Mouse (Mus musculus) stomach, embryonic 15.5 days (tissue): ENCODE data around the gene Gm4969. TPM values are rescaled to one million over a fixed set of nuclear protein-coding genes. Genes with fewer than 3 reads are reported as not detected.
A peak's percentile ranks its signal among the peaks of the same experiment; 100 is the strongest.

Experiments used
- ATAC-seq: fragments of 200-750 bp; cut with Nextera tagmentation; 2 replicates; pipeline ENCODE4 v1.8.0; 2017; ENCODE audit warnings: low read depth, moderate number of reproducible peaks, moderate TSS enrichment; ENCODE audit not compliant: insufficient read depth, low FRiP score
- H3K27ac ChIP-seq: fragments of 300-500 bp; sonication (generic); 2 replicates; pipeline ENCODE4 v1.5.1; 2015; ENCODE audit warnings: mild to moderate bottlenecking, inconsistent platforms
- H3K27me3 ChIP-seq: fragments of 300-500 bp; sonication (generic); replicated peaks from 2 replicates; pipeline ENCODE4 v1.6.1; 2015; ENCODE audit warnings: inconsistent platforms
- H3K36me3 ChIP-seq: fragments of 300-500 bp; sonication (generic); 2 replicates; pipeline ENCODE4 v1.6.1; 2015; ENCODE audit warnings: inconsistent platforms
- H3K4me1 ChIP-seq: fragments of 300-500 bp; sonication (generic); 2 replicates; pipeline ENCODE4 v1.6.1; 2015; ENCODE audit warnings: inconsistent platforms
- H3K4me2 ChIP-seq: fragments of 300-500 bp; sonication (generic); 2 replicates; pipeline ENCODE4 v1.6.1; 2015; ENCODE audit warnings: mild to moderate bottlenecking, inconsistent platforms
- H3K4me3 ChIP-seq: fragments of 300-500 bp; sonication (generic); replicated peaks from 2 replicates; pipeline ENCODE4 v1.5.1; 2015; ENCODE audit warnings: inconsistent platforms
- H3K9ac ChIP-seq: fragments of 300-500 bp; sonication (generic); 2 replicates; pipeline ENCODE4 v1.6.1; 2015; ENCODE audit warnings: inconsistent platforms
- H3K9me3 ChIP-seq: fragments of 300-500 bp; sonication (generic); 2 replicates; pipeline ENCODE4 v1.6.1; 2016; ENCODE audit warnings: inconsistent platforms
- WGBS: fragments of 180-500 bp; shearing (Covaris S2); methylation state at CpG from one replicate; pipeline ENCODE4 v1.1.7; 2015; 5-methylcytosine and 5-hydroxymethylcytosine counted together
- polyA plus RNA-seq: library from polyadenylated mRNA; unstranded; fragments of >200 nt; fragmentation: Nextera tagmentation; extraction: Ambion mirVana; gene quantifications from 2 replicates; pipeline ENCODE4 v1.2.1, GENCODE M21; 2015

Gm4969 gene
- polyA plus RNA-seq, 1 experiment from 2014 or later, result 3.2 TPM

GRCm38 (mm10) chr7:19100290-19100689, 17.9 kb downstream of the Gm4969 start:
- H3K36me3 ChIP-seq, result no peaks in the 10 kb centered on the region
- WGBS, result 79% methylated on average over 1 of the region's 1 CpGs
- H3K4me2 ChIP-seq, result no peak overlapping the region
- no peaks in the 10 kb centered on the region for H3K9me3 ChIP-seq
- H3K4me3 ChIP-seq, result no peak overlapping the region
- no peak for ATAC-seq
- no peaks in the 10 kb centered on the region for H3K27me3 ChIP-seq
- H3K4me1 ChIP-seq, result peaks cover 18% of the 10 kb centered on the region
- no peak overlapping the region for H3K27ac ChIP-seq
- H3K9ac ChIP-seq, result no peak overlapping the region

- H3K9ac ChIP-seq, result no peak overlapping the region
- no peaks in the 10 kb centered on the region for H3K9me3 ChIP-seq
- 73% methylated on average over 7 of the region's 7 CpGs for WGBS
- no peaks in the 10 kb centered on the region for H3K36me3 ChIP-seq
- H3K4me2 ChIP-seq, result no peak overlapping the region
- H3K4me1 ChIP-seq, result peaks cover 18% of the 10 kb centered on the region
- ATAC-seq, result no peak
- H3K27me3 ChIP-seq, result no peaks in the 10 kb centered on the region
- H3K27ac ChIP-seq, result no peak overlapping the region
- no peak overlapping the region for H3K4me3 ChIP-seq
These were observed 19.4 kb downstream of the Gm4969 start for GRCm38 (mm10) chr7:19098811-19099210.

GRCm38 (mm10) chr7:19097863-19098262, 20.3 kb downstream of the Gm4969 start:
- H3K4me1 ChIP-seq, result peaks cover 24% of the 10 kb centered on the region
- no peaks in the 10 kb centered on the region for H3K36me3 ChIP-seq
- no peak for ATAC-seq
- H3K4me3 ChIP-seq, result no peak overlapping the region
- H3K4me2 ChIP-seq, result no peak overlapping the region
- no peaks in the 10 kb centered on the region for H3K27me3 ChIP-seq
- H3K9me3 ChIP-seq, result no peaks in the 10 kb centered on the region
- H3K9ac ChIP-seq, result no peak overlapping the region
- H3K27ac ChIP-seq, result no peak overlapping the region

GRCm38 (mm10) chr7:19097217-19097616, 21.0 kb downstream of the Gm4969 start:
- H3K27me3 ChIP-seq, result no peaks in the 10 kb centered on the region
- WGBS, result 33% methylated on average over 2 of the region's 2 CpGs
- H3K27ac ChIP-seq, result no peak overlapping the region
- H3K9ac ChIP-seq, result no peak overlapping the region
- H3K4me1 ChIP-seq, result peaks cover 30% of the 10 kb centered on the region
- no peaks in the 10 kb centered on the region for H3K36me3 ChIP-seq
- ATAC-seq, result no peak
- no peaks in the 10 kb centered on the region for H3K9me3 ChIP-seq
- no peak overlapping the region for H3K4me3 ChIP-seq
- H3K4me2 ChIP-seq, result 0 out of 2 replicates have a peak overlapping the region, but pooled peaks have one; percentile 85

GRCm38 (mm10) chr7:19096421-19096976, 21.7 kb downstream of the Gm4969 start:
- H3K4me3 ChIP-seq, result peak overlapping the region; percentile 73
- no peaks in the 10 kb centered on the region for H3K36me3 ChIP-seq
- peaks cover 35% of the 10 kb centered on the region for H3K4me1 ChIP-seq
- peak overlapping the region; percentile 42; the same call in 1 of the 2 replicates for H3K9ac ChIP-seq
- no peak for ATAC-seq
- no peaks in the 10 kb centered on the region for H3K9me3 ChIP-seq
- H3K27ac ChIP-seq, result peak overlapping the region; percentile 98; the same call in 1 of the 2 replicates
- no peaks in the 10 kb centered on the region for H3K27me3 ChIP-seq
- WGBS, result 52% methylated on average over 5 of the region's 5 CpGs
- H3K4me2 ChIP-seq, result peak overlapping the region; percentile 85

- Histone ChIP-seq H3K27ac (peak overlapping the region; percentile 98), H3K27me3 (no peaks in the 10 kb centered on the region), H3K9me3 (no peaks in the 10 kb centered on the region), H3K4me1 (peaks cover 35% of the 10 kb centered on the region), H3K4me2 (peak overlapping the region; percentile 85), H3K36me3 (no peaks in the 10 kb centered on the region), H3K4me3 (peak overlapping the region; percentile 73), H3K9ac (peak overlapping the region; percentile 81; the same call in 1 of the 2 replicates)
- peak; percentile 3; the same call in 1 of the 2 replicates for ATAC-seq
- 0% methylated on average over 19 of the region's 19 CpGs for WGBS
These were observed 22.4 kb downstream of the Gm4969 start for GRCm38 (mm10) chr7:19095751-19096110.

GRCm38 (mm10) chr7:19094826-19095750, 23.1 kb downstream of the Gm4969 start:
- ATAC-seq, result no peak
- H3K27me3 ChIP-seq, result no peaks in the 10 kb centered on the region
- under 1% methylated on average over 77 of the region's 87 CpGs for WGBS
- peak overlapping the region; percentile 98 for H3K27ac ChIP-seq
- H3K4me1 ChIP-seq, result peaks cover 35% of the 10 kb centered on the region
- no peaks in the 10 kb centered on the region for H3K9me3 ChIP-seq
- no peaks in the 10 kb centered on the region for H3K36me3 ChIP-seq
- H3K9ac ChIP-seq, result peak overlapping the region; percentile 81
- H3K4me2 ChIP-seq, result peak overlapping the region; percentile 85
- H3K4me3 ChIP-seq, result peak overlapping the region; percentile 73

- no peak for ATAC-seq
- H3K9me3 ChIP-seq, result no peaks in the 10 kb centered on the region
- 2% methylated on average over 10 of the region's 36 CpGs for WGBS
- peak within 1 kb of the TSS; percentile 73 for H3K4me3 ChIP-seq
- peak within 1 kb of the TSS; percentile 98 for H3K27ac ChIP-seq
- H3K4me2 ChIP-seq, result peak within 1 kb of the TSS; percentile 85
- H3K27me3 ChIP-seq, result no peaks in the 10 kb centered on the region
- H3K4me1 ChIP-seq, result peaks cover 35% of the 10 kb centered on the region
- no peaks in the 10 kb centered on the region for H3K36me3 ChIP-seq
- peak within 1 kb of the TSS; percentile 81 for H3K9ac ChIP-seq
These were observed 23.7 kb downstream of the Gm4969 start, which contains the start of gene Six5 for GRCm38 (mm10) chr7:19094471-19094825. Six5 (plus strand) TSS chr7:19094594.

GRCm38 (mm10) chr7:19093537-19094385, 24.4 kb downstream of the Gm4969 start:
- Histone ChIP-seq H3K36me3 (no peaks in the 10 kb centered on the region), H3K4me2 (peak overlapping the region; percentile 85), H3K27me3 (no peaks in the 10 kb centered on the region), H3K9ac (peak overlapping the region; percentile 81), H3K27ac (peak overlapping the region; percentile 98), H3K4me3 (peak overlapping the region; percentile 73), H3K4me1 (peaks cover 35% of the 10 kb centered on the region), H3K9me3 (no peaks in the 10 kb centered on the region)
- peak; percentile 81 for ATAC-seq
- WGBS, result under 1% methylated on average over 45 of the region's 45 CpGs

GRCm38 (mm10) chr7:19093174-19093521, 25.0 kb downstream of the Gm4969 start:
- Histone ChIP-seq H3K27me3 (no peaks in the 10 kb centered on the region), H3K9ac (peak overlapping the region; percentile 33), H3K4me3 (peak overlapping the region; percentile 73), H3K9me3 (no peaks in the 10 kb centered on the region), H3K4me2 (peak overlapping the region; percentile 85), H3K27ac (peak overlapping the region; percentile 98), H3K36me3 (no peaks in the 10 kb centered on the region), H3K4me1 (peaks cover 35% of the 10 kb centered on the region)
- peak; percentile 30; the same call in 1 of the 2 replicates for ATAC-seq
- WGBS, result under 1% methylated on average over 10 of the region's 15 CpGs

- H3K4me2 ChIP-seq, result peak overlapping the region; percentile 85
- H3K9ac ChIP-seq, result no peak overlapping the region
- peaks cover 2% of the 10 kb centered on the region; the same call in 1 of the 2 replicates for H3K36me3 ChIP-seq
- ATAC-seq, result peak; percentile 18; the same call in 1 of the 2 replicates
- no peaks in the 10 kb centered on the region for H3K9me3 ChIP-seq
- peaks cover 34% of the 10 kb centered on the region for H3K4me1 ChIP-seq
- peak overlapping the region; percentile 98 for H3K27ac ChIP-seq
- no peaks in the 10 kb centered on the region for H3K27me3 ChIP-seq
- 6% methylated on average over 38 of the region's 38 CpGs for WGBS
- H3K4me3 ChIP-seq, result peak overlapping the region; percentile 73
These were observed 25.6 kb downstream of the Gm4969 start for GRCm38 (mm10) chr7:19092381-19093173.
